Mouse (Mus musculus) kidney, adult 2 months (tissue): ENCODE measurements at regions not wholly inside any gene's neighbourhood (a gene's known extent, or its start where the extent isn't known, plus 50 kb on each side); places are given as distances from the start of the nearest gene placed in this dataset.

Experiments used
- CTCF ChIP-seq: fragments of 200-500 bp; conservative IDR thresholded peaks from 2 replicates; pipeline ENCODE4 v1.5.1; 2011; ENCODE audit warnings: low read depth, mild to moderate bottlenecking, control low read depth, low read length, moderate library complexity, mixed read lengths; ENCODE audit not compliant: insufficient read depth, insufficient read length
- POLR2A ChIP-seq: fragments of 200-500 bp; IDR thresholded peaks from one replicate; pipeline ENCODE4 v1.6.1; 2011; ENCODE audit warnings: low read depth, low read length, control low read depth

DNA sequence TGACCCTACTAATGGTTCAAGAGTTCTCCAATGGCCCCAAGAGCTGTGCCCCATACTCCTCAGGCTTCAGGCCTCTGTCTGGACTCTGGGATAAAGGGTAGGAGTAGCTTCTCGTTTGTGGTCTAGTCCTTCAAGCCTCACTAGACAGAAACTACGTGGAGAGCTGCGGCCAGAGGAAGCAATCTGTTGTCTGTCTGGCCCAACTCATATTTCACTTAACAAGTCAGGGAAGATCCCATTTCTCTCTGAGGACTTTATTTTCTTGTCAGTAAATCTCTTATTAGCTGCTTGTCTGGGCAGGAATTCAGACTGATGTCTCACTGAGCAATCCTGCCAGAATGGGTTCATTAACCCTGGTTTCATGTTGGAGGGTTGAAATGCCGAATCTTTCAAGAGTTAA, 364.0 kb downstream of the Adra2a start:
- TF ChIP-seq CTCF (no peak), POLR2A (no peak)
